Mouse (Mus musculus) thymus, adult 2 months (tissue): ENCODE data around the gene Mybph. TPM values are rescaled to one million over a fixed set of nuclear protein-coding genes. Genes with fewer than 3 reads are reported as not detected.
A peak's percentile ranks its signal among the peaks of the same experiment; 100 is the strongest.

Source experiments
- DNase-seq: peaks from one replicate; pipeline ENCODE4 v3.0.0; 2021
- H3K27ac ChIP-seq: fragments of 200-500 bp; 2 replicates; pipeline ENCODE4 v1.5.1; 2012; ENCODE audit warnings: low read length, control low read depth; ENCODE audit not compliant: control insufficient read depth, insufficient read depth
- H3K27me3 ChIP-seq: fragments of 200-500 bp; 2 replicates; pipeline ENCODE4 v1.6.1; 2012; ENCODE audit warnings: mild to moderate bottlenecking, low read length, moderate library complexity, mixed read lengths; ENCODE audit not compliant: control insufficient read depth, insufficient read depth
- H3K36me3 ChIP-seq: fragments of 200-500 bp; 2 replicates; pipeline ENCODE4 v1.6.1; 2012; ENCODE audit warnings: mild to moderate bottlenecking, low read length, moderate library complexity; ENCODE audit not compliant: control insufficient read depth, insufficient read depth
- H3K4me1 ChIP-seq: fragments of 200-500 bp; replicated peaks from 2 replicates; pipeline ENCODE4 v1.6.1; 2012; ENCODE audit warnings: low read length; ENCODE audit not compliant: control insufficient read depth, insufficient read depth
- H3K4me3 ChIP-seq: fragments of 200-500 bp; 2 replicates; pipeline ENCODE4 v1.5.1; 2012; ENCODE audit warnings: mild to moderate bottlenecking, low read length, control low read depth, moderate library complexity; ENCODE audit not compliant: control insufficient read depth, insufficient read depth
- CTCF ChIP-seq: fragments of 200-500 bp; IDR thresholded peaks from 2 replicates; pipeline ENCODE4 v1.5.1; 2012; ENCODE audit warnings: mild to moderate bottlenecking, control low read depth, low read length, moderate library complexity, borderline replicate concordance; ENCODE audit not compliant: control insufficient read depth, poor library complexity, insufficient read depth; ENCODE audit errors: extremely low read depth
- POLR2A ChIP-seq: fragments of 200-500 bp; IDR thresholded peaks from 2 replicates; pipeline ENCODE4 v1.6.1; 2012; ENCODE audit warnings: mild to moderate bottlenecking, low read length, control low read depth, moderate library complexity; ENCODE audit not compliant: control insufficient read depth, poor library complexity, insufficient read depth; ENCODE audit errors: extremely low read depth
- WGBS: fragments of 180-500 bp; shearing (Covaris S2); methylation state at CpG from one replicate; pipeline ENCODE4 v1.1.7; 2018; 5-methylcytosine and 5-hydroxymethylcytosine counted together
- polyA plus RNA-seq: library from polyadenylated mRNA; depleted of rRNA; stranded (reverse); fragments of >200 nt; gene quantifications from 2 replicates; pipeline ENCODE4 v1.2.3, GENCODE M21; 2012

Mybph gene
- polyA plus RNA-seq, 1 experiment = 0.35 TPM

- Histone ChIP-seq H3K27me3 (no peaks in the 10 kb centered on the region), H3K4me1 (no peaks in the 10 kb centered on the region), H3K4me3 (no peak within 1 kb of the TSS), H3K36me3 (no peaks in the 10 kb centered on the region), H3K27ac (no peak within 1 kb of the TSS)
- no peak for DNase-seq
- 93% methylated on average over 4 of the region's 4 CpGs for WGBS
- no peak for TF ChIP-seq CTCF
- no peak for TF ChIP-seq POLR2A
Measured at GRCm38 (mm10) chr1:134182025-134182424, 11.2 kb upstream of the Mybph start, which contains the start of gene Chil1. TSS of gene Chil1 (plus strand) at chr1:134182176.

DNA sequence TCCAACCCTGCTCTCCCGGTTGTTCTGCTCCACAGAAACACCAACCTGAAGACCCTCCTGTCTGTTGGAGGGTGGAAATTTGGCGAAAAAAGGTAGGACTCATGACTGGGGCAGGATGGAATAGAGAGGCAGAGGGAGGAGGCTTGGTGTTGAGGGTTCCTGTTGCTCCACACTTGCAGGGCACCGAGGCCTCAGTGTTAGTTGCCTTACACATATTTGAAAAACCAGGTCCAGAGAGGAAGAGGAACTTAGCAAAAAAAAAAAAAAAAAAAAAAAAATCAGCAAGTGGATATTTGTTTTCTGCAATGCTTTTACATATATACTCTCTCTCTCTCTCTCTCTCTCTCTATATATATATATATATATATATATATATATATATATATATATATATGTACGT, 9.2 kb upstream of the Mybph start:
- no peaks in the 10 kb centered on the region for H3K27me3 ChIP-seq
- TF ChIP-seq POLR2A = no peak
- no peak for TF ChIP-seq CTCF
- DNase-seq = no peak

GRCm38 (mm10) chr1:134188217-134188616, 5.0 kb upstream of the Mybph start:
- 95% methylated on average over 5 of the region's 5 CpGs for WGBS
- peaks cover 6% of the 10 kb centered on the region; the same call in 1 of the 2 replicates for H3K4me1 ChIP-seq
- no peak overlapping the region for H3K27ac ChIP-seq
- H3K4me3 ChIP-seq = no peak overlapping the region
- H3K27me3 ChIP-seq = no peaks in the 10 kb centered on the region
- TF ChIP-seq POLR2A = no peak
- no peaks in the 10 kb centered on the region for H3K36me3 ChIP-seq
- no peak for DNase-seq

More for the DNA sequence above, 9.2 kb upstream of the Mybph start:
- no peak overlapping the region for H3K27ac ChIP-seq
- 62% methylated on average over 4 of the region's 4 CpGs for WGBS
- H3K36me3 ChIP-seq = no peaks in the 10 kb centered on the region
- H3K4me1 ChIP-seq = peaks cover 2% of the 10 kb centered on the region; the same call in 1 of the 2 replicates
- H3K4me3 ChIP-seq = no peak overlapping the region

GRCm38 (mm10) chr1:134188989-134189729, 4.1 kb upstream of the Mybph start:
- TF ChIP-seq CTCF = no peak
- no peak for TF ChIP-seq POLR2A
- no peaks in the 10 kb centered on the region for H3K36me3 ChIP-seq
- H3K27me3 ChIP-seq = no peaks in the 10 kb centered on the region
- no peak overlapping the region for H3K27ac ChIP-seq
- WGBS = 21% methylated on average over 12 of the region's 12 CpGs
- peak; percentile 23 for DNase-seq
- peaks cover 6% of the 10 kb centered on the region; the same call in 1 of the 2 replicates for H3K4me1 ChIP-seq
- H3K4me3 ChIP-seq = no peak overlapping the region

DNA sequence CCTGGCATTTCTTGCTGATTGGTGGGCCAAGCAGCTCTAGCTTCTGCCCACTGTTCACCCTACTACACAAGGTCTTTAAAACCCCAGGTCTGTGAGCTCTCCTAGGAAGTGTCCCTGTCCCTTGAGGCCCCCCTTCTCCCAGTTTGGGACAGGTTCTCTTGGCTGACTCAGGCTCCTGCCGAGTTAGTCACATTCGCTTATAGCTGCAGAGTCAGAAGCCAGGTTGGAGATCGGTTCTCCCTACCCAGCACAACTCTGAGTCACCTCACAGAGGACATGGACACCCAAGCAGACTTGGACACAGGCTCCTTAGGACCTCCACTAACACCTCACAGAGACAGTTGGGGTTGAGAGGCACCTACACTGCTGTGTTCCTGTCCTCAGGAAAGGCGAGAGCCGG, 2.1 kb upstream of the Mybph start:
- Histone ChIP-seq H3K4me1 (peaks cover 16% of the 10 kb centered on the region), H3K4me3 (no peak overlapping the region), H3K27ac (no peak overlapping the region), H3K27me3 (no peaks in the 10 kb centered on the region), H3K36me3 (no peaks in the 10 kb centered on the region)
- no peak for TF ChIP-seq POLR2A
- no peak for TF ChIP-seq CTCF
- no peak for DNase-seq
- WGBS = 97% methylated on average over 5 of the region's 5 CpGs

- WGBS = 81% methylated on average over 4 of the region's 4 CpGs
- Histone ChIP-seq H3K4me3 (no peak overlapping the region), H3K27me3 (no peaks in the 10 kb centered on the region), H3K4me1 (peaks cover 17% of the 10 kb centered on the region), H3K27ac (no peak overlapping the region), H3K36me3 (no peaks in the 10 kb centered on the region)
- no peak for DNase-seq
- TF ChIP-seq POLR2A (no peak), CTCF (no peak)
Measured at GRCm38 (mm10) chr1:134192024-134192423, 1.2 kb upstream of the Mybph start.

DNA sequence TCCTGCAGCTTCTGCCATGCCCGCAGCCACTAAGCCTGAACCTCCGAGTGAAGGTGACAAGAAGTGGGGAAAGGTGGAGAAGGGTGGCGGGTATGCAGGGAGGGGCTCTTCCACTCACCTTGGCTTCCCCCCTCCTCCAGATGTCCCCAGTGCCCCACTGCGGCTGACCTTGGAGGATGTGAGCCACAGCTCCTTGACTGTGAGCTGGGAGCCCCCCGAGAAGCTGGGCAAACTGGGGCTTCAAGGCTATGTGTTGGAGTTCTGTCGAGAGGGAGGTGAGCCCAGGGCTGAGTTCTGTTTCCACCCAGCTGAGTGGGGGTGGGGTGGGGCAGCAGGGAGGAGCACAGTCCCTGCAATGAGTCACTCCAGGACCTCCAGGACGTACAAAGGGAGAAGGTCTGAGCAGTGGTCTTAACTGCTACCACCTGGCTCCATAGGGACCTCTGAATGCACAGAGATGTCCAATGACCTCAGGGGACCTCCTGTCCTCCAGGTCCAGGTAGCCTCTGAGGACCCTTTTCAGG, 488 bp downstream of the Mybph start:
- H3K27ac ChIP-seq = no peak overlapping the region
- H3K36me3 ChIP-seq = no peaks in the 10 kb centered on the region
- TF ChIP-seq POLR2A = no peak
- no peak for TF ChIP-seq CTCF
- H3K4me1 ChIP-seq = peaks cover 17% of the 10 kb centered on the region
- H3K27me3 ChIP-seq = no peaks in the 10 kb centered on the region
- DNase-seq = no peak
- WGBS = 79% methylated on average over 7 of the region's 7 CpGs
- H3K4me3 ChIP-seq = no peak overlapping the region
